Mouse (Mus musculus) kidney, adult 2 months (tissue): ENCODE measurements at regions not wholly inside any gene's neighbourhood (a gene's known extent, or its start where the extent isn't known, plus 50 kb on each side); places are given as distances from the start of the nearest gene placed in this dataset.

Experiments
- CTCF ChIP-seq: fragments of 200-500 bp; conservative IDR thresholded peaks from 2 replicates; pipeline ENCODE4 v1.5.1; 2011; ENCODE audit warnings: low read depth, mild to moderate bottlenecking, control low read depth, low read length, moderate library complexity, mixed read lengths; ENCODE audit not compliant: insufficient read depth, insufficient read length
- POLR2A ChIP-seq: fragments of 200-500 bp; IDR thresholded peaks from one replicate; pipeline ENCODE4 v1.6.1; 2011; ENCODE audit warnings: low read depth, low read length, control low read depth

DNA sequence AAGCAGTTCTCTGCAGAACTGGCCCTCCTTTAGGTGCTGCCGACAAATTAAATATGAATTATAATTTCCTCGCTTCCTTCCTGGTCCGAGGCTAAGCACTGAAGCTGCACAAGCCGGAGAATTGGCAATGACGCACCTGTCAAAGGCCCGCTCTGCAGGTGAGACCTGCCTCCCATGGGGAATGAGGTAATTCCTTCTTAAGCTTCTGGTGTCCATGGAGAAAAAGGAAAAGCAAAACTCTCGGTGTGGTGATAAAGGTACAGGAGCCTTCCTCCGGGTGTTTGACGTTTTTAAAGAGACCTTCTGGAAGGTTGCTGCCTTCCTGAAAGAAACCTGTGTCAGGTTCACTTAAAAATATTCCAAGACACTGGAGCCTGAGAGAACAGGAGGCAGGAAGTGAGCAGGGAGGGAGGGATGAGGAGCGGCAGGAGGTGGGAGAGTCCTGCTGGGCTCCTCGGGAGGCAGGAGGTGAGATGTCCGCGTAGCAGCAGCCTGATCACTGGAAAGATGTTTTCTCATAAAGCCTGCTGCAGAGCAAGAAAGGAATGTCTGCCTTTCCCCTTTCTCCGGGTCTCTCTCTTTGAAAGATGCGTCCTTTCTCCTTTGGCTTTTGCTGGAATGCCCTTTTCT lies 114.9 kb downstream of the Zfp706 start:
- no peak for TF ChIP-seq CTCF
- TF ChIP-seq POLR2A, result no peak
